16 mouse cellular contexts compared by ENCODE assay signal in the genomic region with DNA sequence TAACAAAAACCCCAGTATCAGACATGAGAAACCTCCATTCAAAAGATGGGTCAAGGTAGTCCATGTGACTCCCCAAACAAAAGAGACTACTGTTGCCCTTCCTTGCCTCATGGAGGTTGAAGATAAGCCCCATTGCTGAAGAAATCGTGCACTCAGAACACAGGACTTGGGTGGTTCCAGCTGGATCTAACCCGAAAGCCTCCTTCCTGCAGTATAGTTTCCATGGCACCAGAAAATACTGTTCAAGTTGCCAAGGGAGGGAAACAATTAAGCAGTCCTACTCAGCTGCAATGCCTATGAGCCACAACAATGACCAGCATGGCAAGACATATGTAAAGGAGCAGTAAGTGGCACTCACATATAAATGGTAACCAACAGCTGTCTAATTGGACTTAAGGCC. TPM values are rescaled to one million over a fixed set of nuclear protein-coding genes. Genes with fewer than 3 reads are reported as not detected.
DNase-seq lines count a peak whose midpoint lies in the region; ATAC-seq and TF ChIP-seq lines count a peak whose summit lies in the region.
"Had no signal": no experiment of that assay in that cellular context is flagged by ENCODE, and none has a peak within 500 bp of the region (broad histone marks: within the 10 kb centered on the region; RNA-seq: fewer than 3 reads in every experiment).

No protein-coding gene starts in this region.

- 34% methylated on average over 2 of the region's 2 CpGs for WGBS in liver, embryonic 15.5 days (ENCODE audit: insufficient replicate concordance)

- H3K4me2 ChIP-seq in liver, embryonic 15.5 days = no peak overlapping the region
- H3K4me2 ChIP-seq: hindbrain, embryonic 15.5 days; limb, embryonic 12.5 days; neural tube, embryonic 13.5 days had no signal

- no peaks in the 10 kb centered on the region for H3K27me3 ChIP-seq in G1E (ENCODE audit: insufficient read depth, low read length)
- H3K27me3 ChIP-seq in liver, embryonic 15.5 days = no peaks in the 10 kb centered on the region
- H3K27me3 ChIP-seq: hindbrain, embryonic 15.5 days had no signal

- DNase-seq in G1E (ENCODE audit: low spot score) = no peak
- DNase-seq in MEL-GATA-1-ER (ENCODE audit: extremely low read depth, low read depth) = peak; percentile 64
- DNase-seq in right cerebral cortex, adult 2 months (ENCODE audit: low spot score in 2 of 2) = no peak
- DNase-seq in right cerebral cortex, postnatal 14 days = no peak
- DNase-seq in kidney, adult 8-10 months = no peak
- DNase-seq: adrenal gland, adult 2 months; cerebellum, adult 9-11 months; kidney, adult 11 months; thymus, adult 18-20 months had no signal

- no peak overlapping the region for H3K9ac ChIP-seq in liver, embryonic 15.5 days
- H3K9ac ChIP-seq: hindbrain, embryonic 15.5 days; limb, embryonic 12.5 days; neural tube, embryonic 13.5 days had no signal

- peaks cover 37% of the 10 kb centered on the region for H3K4me1 ChIP-seq in G1E (ENCODE audit: insufficient read depth, low read depth, low read length)
- H3K4me1 ChIP-seq in liver, embryonic 15.5 days (replicated peaks) = peaks cover 34% of the 10 kb centered on the region
- H3K4me1 ChIP-seq: hindbrain, embryonic 15.5 days; limb, embryonic 12.5 days; neural tube, embryonic 13.5 days had no signal

- no peaks in the 10 kb centered on the region for H3K36me3 ChIP-seq in G1E (replicated peaks)
- no peaks in the 10 kb centered on the region for H3K36me3 ChIP-seq in liver, embryonic 15.5 days (replicated peaks)
- H3K36me3 ChIP-seq: hindbrain, embryonic 15.5 days; limb, embryonic 12.5 days; neural tube, embryonic 13.5 days had no signal

- ATAC-seq in G1E (ENCODE audit: extremely low read depth, insufficient number of reproducible peaks, low FRiP score, poor library complexity, severe bottlenecking) = peak; percentile 55; the same call in 1 of the 2 replicates
- peak; percentile 81 for ATAC-seq in erythroblast, adult 5-6 weeks (replicated peaks; ENCODE audit: low FRiP score, poor library complexity, severe bottlenecking)
- peak; percentile 88 for ATAC-seq in liver, embryonic 15.5 days (ENCODE audit: insufficient read depth)
- ATAC-seq: lung, postnatal 0 days had no signal

- H3K4me3 ChIP-seq in G1E (ENCODE audit: low read depth, low read length) = no peak overlapping the region
- no peak overlapping the region for H3K4me3 ChIP-seq in liver, embryonic 15.5 days (replicated peaks)
- H3K4me3 ChIP-seq: erythroblast, embryonic 14.5 days; hindbrain, embryonic 15.5 days; limb, embryonic 12.5 days; neural tube, embryonic 13.5 days had no signal

- TF ChIP-seq CTCF in G1E (IDR thresholded peaks at IDR 0.05; ENCODE audit: low read depth, low read length) = no peak

- 0 out of 2 replicates have a peak, but pooled peaks cover 2% of the 10 kb centered on the region for H3K9me3 ChIP-seq in G1E (replicated peaks)
- no peaks in the 10 kb centered on the region for H3K9me3 ChIP-seq in liver, embryonic 15.5 days (replicated peaks)
- H3K9me3 ChIP-seq: hindbrain, embryonic 15.5 days; limb, embryonic 12.5 days; neural tube, embryonic 13.5 days had no signal

- H3K27ac ChIP-seq in liver, embryonic 15.5 days (replicated peaks) = peak overlapping the region; percentile 76
- H3K27ac ChIP-seq: hindbrain, embryonic 15.5 days; limb, embryonic 12.5 days; neural tube, embryonic 13.5 days had no signal

RNA-seq across cellular contexts. Expression of gene Reps2, which starts 36.1 kb away (rescaled TPM):
- 18.3 and 19.5 TPM in 2 replicates for total RNA-seq in G1E (2014; fragmentation: Nextera tagmentation)
- total RNA-seq in G1E (2017) = 11.3 and 11.8 TPM in 2 replicates
- 0.40 TPM in 2 replicates for polyA plus RNA-seq in G1E (2012)
- 2.5 and 3.1 TPM in 2 replicates for total RNA-seq in erythroblast, adult 5-6 weeks (2015; ENCODE audit: low replicate concordance)
- total RNA-seq in erythroblast, adult 5-6 weeks (2017; ENCODE audit: low replicate concordance) = 1.5 and 2.5 TPM in 2 replicates
- 0.70 and 1.4 TPM in 2 replicates for polyA plus RNA-seq in liver, embryonic 15.5 days (2015; fragmentation: Nextera tagmentation; extraction: Ambion mirVana)
